Mouse (Mus musculus) regulatory T cell (primary cell): ENCODE results near the gene Hnrnpul1.

ENCODE experiments used
- in situ Hi-C: fragments of 300-600 bp; cut with MboI, MseI; formaldehyde crosslinking; loops from one replicate; pipeline ENCODE4 v1.15.1; 2025; ENCODE audit warnings: high pct_unique_total_duplicates

Gene Hnrnpul1

DNA sequence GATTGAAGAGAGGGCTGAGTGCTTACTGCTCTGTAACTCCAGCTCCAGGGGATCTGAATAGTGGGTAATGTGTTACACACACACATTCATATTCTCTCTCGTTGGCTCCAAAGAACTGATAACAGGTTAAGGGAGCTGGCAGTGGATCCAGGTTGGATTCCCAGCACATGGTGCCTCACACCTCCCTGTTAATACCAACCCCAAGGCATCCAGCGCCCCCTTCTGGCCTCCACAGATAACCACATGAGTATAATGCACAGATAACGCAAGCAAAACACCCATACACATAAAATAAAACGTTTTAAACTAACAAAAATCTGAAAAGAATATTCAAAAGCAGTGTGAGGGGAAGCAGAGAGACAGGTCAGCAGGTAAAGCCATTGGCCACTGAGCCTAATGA is 82.1 kb downstream of the Hnrnpul1 start:
- in situ Hi-C loops = no loop called here

DNA sequence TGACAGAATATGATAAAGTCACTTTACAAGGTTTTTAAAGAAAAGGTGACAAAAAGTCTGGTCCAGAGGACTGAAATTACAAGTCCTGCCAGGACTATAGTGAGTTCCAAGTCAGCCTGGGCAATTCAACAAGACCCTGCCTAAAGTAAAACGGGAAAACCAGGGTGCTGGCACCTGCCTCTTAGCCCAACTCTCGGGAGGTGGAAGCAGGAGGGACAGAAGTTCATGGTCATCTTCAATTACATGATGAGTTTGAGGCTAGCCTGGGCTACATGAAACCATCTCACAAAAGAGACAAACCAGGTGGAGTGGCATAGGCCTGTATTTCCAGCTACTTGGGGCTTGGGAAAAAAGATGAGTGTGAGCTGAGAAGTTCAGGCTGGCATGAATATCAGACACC is 82.9 kb downstream of the Hnrnpul1 start:
- in situ Hi-C loops = no loop called here
